Mouse (Mus musculus): ENCODE data around the gene Traf1. TPM values are rescaled to one million over a fixed set of nuclear protein-coding genes. Genes with fewer than 3 reads are reported as not detected.

Gene Traf1
- polyA plus RNA-seq, 1 experiment from 2014 or later, result 2.5 TPM

GRCm38 (mm10) chr2:34922729-34923128, 38.8 kb downstream of the Traf1 start:
- WGBS, result 6% methylated on average over 2 of the region's 2 CpGs

GRCm38 (mm10) chr2:34920144-34920543, 41.4 kb downstream of the Traf1 start:
- H3K9ac ChIP-seq, result no peak overlapping the region
- H3K36me3 ChIP-seq, result no peaks in the 10 kb centered on the region
- H3K27ac ChIP-seq, result no peak overlapping the region
- 47% methylated on average over 2 of the region's 2 CpGs for WGBS
- no peak overlapping the region for H3K4me3 ChIP-seq (replicated peaks)
- no peaks in the 10 kb centered on the region for H3K27me3 ChIP-seq (replicated peaks)
- H3K9me3 ChIP-seq, result no peaks in the 10 kb centered on the region
- 0 out of 2 replicates have a peak, but pooled peaks cover under 1% of the 10 kb centered on the region for H3K4me1 ChIP-seq (replicated peaks)
- H3K4me2 ChIP-seq (replicated peaks), result no peak overlapping the region
- ATAC-seq, result no peak

More at GRCm38 (mm10) chr2:34922729-34923128, 38.8 kb downstream of the Traf1 start:
- Histone ChIP-seq H3K4me2 (replicated peaks) (no peak overlapping the region), H3K36me3 (no peaks in the 10 kb centered on the region), H3K4me1 (replicated peaks) (no peaks in the 10 kb centered on the region), H3K9ac (no peak overlapping the region), H3K27ac (no peak overlapping the region), H3K9me3 (no peaks in the 10 kb centered on the region), H3K4me3 (replicated peaks) (no peak overlapping the region), H3K27me3 (replicated peaks) (no peaks in the 10 kb centered on the region)
- ATAC-seq, result no peak

GRCm38 (mm10) chr2:34915103-34915502, 46.5 kb downstream of the Traf1 start:
- Histone ChIP-seq H3K36me3 (no peaks in the 10 kb centered on the region), H3K4me2 (replicated peaks) (peak overlapping the region; percentile 88), H3K9ac (no peak overlapping the region), H3K4me3 (replicated peaks) (no peak overlapping the region), H3K27ac (peak overlapping the region; percentile 28), H3K9me3 (no peaks in the 10 kb centered on the region), H3K27me3 (replicated peaks) (no peaks in the 10 kb centered on the region), H3K4me1 (replicated peaks) (0 out of 2 replicates have a peak, but pooled peaks cover 9% of the 10 kb centered on the region)
- WGBS, result 66% methylated on average over 2 of the region's 2 CpGs
- no peak for ATAC-seq

GRCm38 (mm10) chr2:34914823-34915082, 46.8 kb downstream of the Traf1 start:
- H3K9ac ChIP-seq, result peak overlapping the region; percentile 20; the same call in 1 of the 2 replicates
- H3K4me1 ChIP-seq (replicated peaks), result 0 out of 2 replicates have a peak, but pooled peaks cover 9% of the 10 kb centered on the region
- no peaks in the 10 kb centered on the region for H3K36me3 ChIP-seq
- H3K9me3 ChIP-seq, result no peaks in the 10 kb centered on the region
- whole genome bisulfite sequencing, result 7% methylated on average over 2 of the region's 2 CpGs
- H3K27me3 ChIP-seq (replicated peaks), result no peaks in the 10 kb centered on the region
- H3K27ac ChIP-seq, result peak overlapping the region; percentile 28
- peak; percentile 67 for ATAC-seq
- H3K4me2 ChIP-seq (replicated peaks), result peak overlapping the region; percentile 88
- peak overlapping the region; percentile 62 for H3K4me3 ChIP-seq (replicated peaks)

GRCm38 (mm10) chr2:34914069-34914822, 47.3 kb downstream of the Traf1 start:
- peak; percentile 84 for ATAC-seq
- H3K4me2 ChIP-seq (replicated peaks), result peak overlapping the region; percentile 88
- H3K4me1 ChIP-seq (replicated peaks), result 0 out of 2 replicates have a peak, but pooled peaks cover 9% of the 10 kb centered on the region
- no peaks in the 10 kb centered on the region for H3K27me3 ChIP-seq (replicated peaks)
- peak overlapping the region; percentile 28; the same call in 1 of the 2 replicates for H3K27ac ChIP-seq
- WGBS, result 2% methylated on average over 35 of the region's 50 CpGs
- H3K9me3 ChIP-seq, result no peaks in the 10 kb centered on the region
- H3K4me3 ChIP-seq (replicated peaks), result peak overlapping the region; percentile 62
- no peaks in the 10 kb centered on the region for H3K36me3 ChIP-seq
- H3K9ac ChIP-seq, result peak overlapping the region; percentile 53

GRCm38 (mm10) chr2:34913218-34914068, 48.1 kb downstream of the Traf1 start, which contains the start of gene Phf19:
Gene Phf19, minus strand, starts transcription at chr2:34914026.
- WGBS, result under 1% methylated on average over 59 of the region's 64 CpGs
- Histone ChIP-seq H3K9ac (peak within 1 kb of the TSS; percentile 53), H3K4me3 (replicated peaks) (peak within 1 kb of the TSS; percentile 62), H3K4me2 (replicated peaks) (peak within 1 kb of the TSS; percentile 88), H3K4me1 (replicated peaks) (0 out of 2 replicates have a peak, but pooled peaks cover 9% of the 10 kb centered on the region), H3K27me3 (replicated peaks) (no peaks in the 10 kb centered on the region), H3K9me3 (no peaks in the 10 kb centered on the region), H3K27ac (peak within 1 kb of the TSS; percentile 28), H3K36me3 (no peaks in the 10 kb centered on the region)
- peak; percentile 52 for ATAC-seq

- H3K4me2 ChIP-seq (replicated peaks), result peak overlapping the region; percentile 88
- H3K9me3 ChIP-seq, result no peaks in the 10 kb centered on the region
- 49% methylated on average over 7 of the region's 7 CpGs for WGBS
- no peak for ATAC-seq
- no peaks in the 10 kb centered on the region for H3K36me3 ChIP-seq
- H3K27me3 ChIP-seq (replicated peaks), result no peaks in the 10 kb centered on the region
- H3K4me1 ChIP-seq (replicated peaks), result 0 out of 2 replicates have a peak, but pooled peaks cover 9% of the 10 kb centered on the region
- no peak overlapping the region for H3K9ac ChIP-seq
- H3K4me3 ChIP-seq (replicated peaks), result peak overlapping the region; percentile 62
- H3K27ac ChIP-seq, result no peak overlapping the region
These were observed 49.0 kb downstream of the Traf1 start for GRCm38 (mm10) chr2:34912613-34913012.

- no peak overlapping the region for H3K9ac ChIP-seq
- WGBS, result 84% methylated on average over 5 of the region's 5 CpGs
- no peak for ATAC-seq
These were observed 49.7 kb downstream of the Traf1 start for GRCm38 (mm10) chr2:34911871-34912270.

GRCm38 (mm10) chr2:34909719-34910118, 51.9 kb downstream of the Traf1 start:
- no peak for ATAC-seq
- H3K4me3 ChIP-seq (replicated peaks), result no peak overlapping the region
- H3K9ac ChIP-seq, result no peak overlapping the region
- H3K9me3 ChIP-seq, result no peaks in the 10 kb centered on the region
- H3K36me3 ChIP-seq, result no peaks in the 10 kb centered on the region
- H3K27ac ChIP-seq, result no peak overlapping the region
- 92% methylated on average over 4 of the region's 4 CpGs for WGBS
- H3K4me2 ChIP-seq (replicated peaks), result no peak overlapping the region
- H3K4me1 ChIP-seq (replicated peaks), result 0 out of 2 replicates have a peak, but pooled peaks cover 4% of the 10 kb centered on the region
- no peaks in the 10 kb centered on the region for H3K27me3 ChIP-seq (replicated peaks)

More at GRCm38 (mm10) chr2:34911871-34912270, 49.7 kb downstream of the Traf1 start:
- no peak overlapping the region for H3K4me3 ChIP-seq (replicated peaks)
- H3K4me1 ChIP-seq (replicated peaks), result 0 out of 2 replicates have a peak, but pooled peaks cover 9% of the 10 kb centered on the region
- H3K9me3 ChIP-seq, result no peaks in the 10 kb centered on the region
- H3K4me2 ChIP-seq (replicated peaks), result no peak overlapping the region
- H3K27me3 ChIP-seq (replicated peaks), result no peaks in the 10 kb centered on the region
- H3K27ac ChIP-seq, result no peak overlapping the region
- H3K36me3 ChIP-seq, result no peaks in the 10 kb centered on the region

- WGBS, result 53% methylated on average over 12 of the region's 12 CpGs
- no peaks in the 10 kb centered on the region for H3K27me3 ChIP-seq (replicated peaks)
- H3K4me2 ChIP-seq (replicated peaks), result no peak overlapping the region
- H3K9me3 ChIP-seq, result no peaks in the 10 kb centered on the region
- no peak for ATAC-seq
- no peak overlapping the region for H3K27ac ChIP-seq
- no peak overlapping the region for H3K9ac ChIP-seq
- peaks cover 4% of the 10 kb centered on the region; the same call in 1 of the 2 replicates for H3K4me1 ChIP-seq (replicated peaks)
- H3K4me3 ChIP-seq (replicated peaks), result no peak overlapping the region
- no peaks in the 10 kb centered on the region for H3K36me3 ChIP-seq
These were observed 54.5 kb downstream of the Traf1 start for GRCm38 (mm10) chr2:34906861-34907604.

GRCm38 (mm10) chr2:34906426-34906825, 55.1 kb downstream of the Traf1 start:
- ATAC-seq, result no peak
- H3K36me3 ChIP-seq, result no peaks in the 10 kb centered on the region
- no peak overlapping the region for H3K4me2 ChIP-seq (replicated peaks)
- no peaks in the 10 kb centered on the region for H3K27me3 ChIP-seq (replicated peaks)
- no peak overlapping the region for H3K9ac ChIP-seq
- H3K4me1 ChIP-seq (replicated peaks), result peaks cover 4% of the 10 kb centered on the region; the same call in 1 of the 2 replicates
- no peak overlapping the region for H3K27ac ChIP-seq
- WGBS, result 72% methylated on average over 6 of the region's 6 CpGs
- no peak overlapping the region for H3K4me3 ChIP-seq (replicated peaks)
- no peaks in the 10 kb centered on the region for H3K9me3 ChIP-seq

All from intestine, embryonic 15.5 days (tissue).